Mouse (Mus musculus): ENCODE measurements at regions not wholly inside any gene's neighbourhood (a gene's known extent, or its start where the extent isn't known, plus 50 kb on each side); places are given as distances from the start of the nearest gene placed in this dataset.

DNA sequence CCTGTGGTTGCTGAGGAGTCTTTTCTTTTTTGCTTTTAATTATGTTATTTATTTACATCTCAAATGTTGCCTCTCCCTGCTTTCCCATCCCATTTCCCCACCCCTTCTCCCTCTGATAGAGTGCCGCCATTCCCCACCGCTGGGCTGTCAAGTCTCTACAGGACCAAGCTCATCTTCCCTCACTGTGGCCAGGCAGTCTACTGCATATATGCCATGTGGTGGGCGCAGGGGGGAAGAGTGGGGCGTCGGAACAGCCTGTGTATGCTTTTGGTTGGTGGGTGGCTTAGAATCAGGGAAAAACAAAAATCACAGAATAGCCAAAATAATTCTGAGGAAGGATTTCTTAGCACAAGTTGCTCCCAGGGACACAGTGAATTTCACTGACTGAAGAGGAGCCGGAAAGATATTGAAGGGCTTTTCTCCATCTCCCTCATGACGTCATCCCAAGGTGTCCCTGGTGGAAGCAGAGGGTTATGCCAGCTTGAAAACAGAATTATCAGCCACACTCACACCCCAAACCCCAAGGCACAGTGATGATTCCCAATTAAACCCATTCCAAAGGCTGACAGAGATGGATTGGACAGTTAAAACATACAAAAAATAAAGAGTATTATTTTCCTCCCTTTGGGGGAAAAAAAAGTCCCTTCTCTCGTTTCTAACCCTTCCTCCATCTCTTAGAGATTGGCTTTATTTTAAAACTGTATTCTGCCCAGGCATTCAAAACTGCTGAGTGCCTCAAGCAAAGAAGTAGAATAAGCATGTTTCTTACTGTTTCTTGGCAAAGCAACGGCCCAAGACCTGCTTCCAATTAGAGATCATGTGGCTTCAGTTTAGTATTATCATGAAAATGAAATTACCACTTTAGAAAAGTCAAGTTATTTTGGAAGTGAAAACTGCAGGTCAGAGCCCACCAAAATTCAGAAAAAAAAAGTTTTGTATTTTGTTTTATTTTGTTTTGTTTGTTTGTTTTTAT, 232.0 kb downstream of the Clic5 start:
- no peak for DNase-seq

- no peak for DNase-seq
Measured at GRCm38 (mm10) chr17:44422161-44422560, 233.8 kb downstream of the Clic5 start.

DNA sequence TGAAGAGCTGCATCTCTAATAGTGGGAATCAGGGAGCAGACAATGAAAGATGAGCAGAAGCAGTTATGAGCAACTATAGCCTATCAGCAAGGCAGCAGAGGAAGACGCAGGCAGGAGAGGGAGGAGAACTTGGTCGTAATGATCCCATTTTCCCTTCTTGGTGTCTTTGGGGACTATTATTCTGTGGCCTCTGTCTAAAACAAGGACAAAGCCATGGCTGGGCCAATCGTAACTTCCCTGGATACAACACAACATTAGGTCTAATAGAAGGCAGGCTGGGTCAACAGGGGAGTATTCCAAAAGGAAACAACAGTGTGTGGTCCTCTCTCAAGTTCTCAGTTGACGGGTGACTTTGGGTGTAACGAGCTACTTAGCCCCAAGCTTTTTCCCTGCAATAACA, 234.5 kb downstream of the Clic5 start:
- DNase-seq = no peak

GRCm38 (mm10) chr17:44423471-44423985, 235.1 kb downstream of the Clic5 start:
- no peak for DNase-seq

DNA sequence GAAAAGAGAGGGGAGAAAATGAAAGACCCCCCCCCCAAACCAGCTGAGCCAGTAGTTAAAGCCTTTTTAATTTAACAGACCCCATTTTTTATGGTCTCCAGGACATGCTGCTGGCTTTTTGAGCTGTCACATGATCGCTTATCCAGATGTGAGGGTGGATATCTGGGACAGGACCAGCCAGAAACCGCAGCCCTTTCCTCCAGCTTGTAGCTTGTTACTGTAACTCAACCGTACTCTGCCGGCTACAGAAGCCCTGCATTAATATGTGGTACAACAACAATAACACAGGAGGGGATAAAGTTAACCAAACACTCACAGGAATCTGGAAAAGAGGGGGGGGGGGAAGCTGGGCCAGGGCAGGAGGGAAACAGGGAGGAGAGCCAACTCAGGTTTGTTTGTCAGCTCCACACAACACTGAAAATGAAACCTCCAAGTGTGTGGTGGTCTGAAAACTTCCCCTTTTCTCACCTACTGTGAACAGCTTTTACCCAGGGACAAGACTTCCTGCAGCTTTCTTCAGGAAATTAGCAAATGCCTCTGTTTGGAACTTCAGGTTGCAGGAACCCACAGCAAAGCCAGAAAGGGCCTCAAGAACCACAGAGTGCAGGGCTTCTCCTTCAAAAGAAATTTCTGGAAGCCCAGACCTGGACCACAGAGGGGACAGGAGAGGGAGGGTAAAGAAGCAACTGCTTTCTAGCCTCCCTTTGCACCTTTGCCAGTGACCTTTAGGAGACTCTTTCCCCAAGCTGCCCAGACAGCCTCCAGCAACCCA, 244.3 kb downstream of the Clic5 start:
- no peak for DNase-seq

DNA sequence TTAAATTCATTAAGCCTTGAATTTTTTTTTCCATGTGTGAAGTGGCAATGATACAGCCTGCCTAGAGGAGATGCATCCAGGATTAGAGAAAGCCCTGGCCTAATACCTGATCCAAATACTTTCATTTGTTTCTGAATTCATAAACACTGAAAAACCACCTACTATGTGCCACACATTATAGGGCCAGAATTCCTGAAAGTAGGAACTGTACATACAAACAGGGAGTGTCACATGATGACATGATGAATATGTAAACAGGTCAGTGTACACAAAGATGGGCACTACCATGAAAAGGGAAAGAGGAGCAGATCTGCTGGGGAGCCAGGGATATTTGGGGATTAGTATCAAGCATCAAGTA, 244.9 kb downstream of the Clic5 start:
- DNase-seq = no peak

- DNase-seq = no peak
Measured at GRCm38 (mm10) chr17:44436536-44437043, 248.2 kb downstream of the Clic5 start.

GRCm38 (mm10) chr17:44438526-44438925, 250.1 kb downstream of the Clic5 start:
- no peak for DNase-seq

- no peak for DNase-seq
Measured at GRCm38 (mm10) chr17:44443460-44443859, 255.1 kb downstream of the Clic5 start.

DNA sequence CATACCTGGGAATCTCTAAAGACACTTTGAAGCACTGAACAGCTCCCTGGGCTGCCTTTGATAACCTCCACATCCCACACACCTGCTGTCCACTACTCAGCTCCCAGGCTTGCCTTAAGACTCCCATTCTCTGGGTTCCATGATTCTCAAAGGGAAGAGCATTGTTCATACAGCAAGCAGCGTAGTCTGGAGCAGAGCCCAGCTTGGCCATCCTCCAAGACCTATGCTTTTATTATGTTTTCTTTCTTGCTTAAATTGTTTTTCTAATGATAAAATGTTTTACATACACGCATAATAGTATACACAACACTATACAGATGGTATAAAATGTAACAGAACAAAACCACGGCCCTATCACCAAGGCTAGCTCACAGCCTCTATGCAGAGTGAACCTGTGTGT, 257.0 kb downstream of the Clic5 start:
- no peak for DNase-seq

All from lung, postnatal 4 days (tissue).